In genomic region chr10:87545759-87546158, GRCm38 (mm10) we compare ENCODE assay signal across 22 mouse cellular contexts. TPM values are rescaled to one million over a fixed set of nuclear protein-coding genes. Genes with fewer than 3 reads are reported as not detected.
"Had no signal": no experiment of that assay in that cellular context is flagged by ENCODE, and none has a peak within 500 bp of the region (broad histone marks: within the 10 kb centered on the region; RNA-seq: fewer than 3 reads in every experiment).

No protein-coding gene starts in this region.

- DNase-seq: kidney, adult 9 months; kidney, postnatal 25 days; layer of hippocampus, adult 9-11 months; lung, adult 18-20 months; lung, postnatal 10 days; lung, postnatal 36 days; thymus, adult 18-20 months; thymus, postnatal 14 days; thymus, postnatal 4 days had no signal

- H3K4me2 ChIP-seq: lung, embryonic 15.5 days; midbrain, embryonic 12.5 days; midbrain, embryonic 15.5 days had no signal

- H3K27me3 ChIP-seq: lung, embryonic 15.5 days; midbrain, embryonic 15.5 days had no signal

- H3K4me1 ChIP-seq: midbrain, embryonic 15.5 days had no signal

- H3K27ac ChIP-seq: layer of hippocampus, adult 2 months; lung, embryonic 15.5 days; midbrain, embryonic 12.5 days; midbrain, embryonic 15.5 days had no signal

- H3K9me3 ChIP-seq: lung, embryonic 15.5 days; midbrain, embryonic 12.5 days; midbrain, embryonic 15.5 days had no signal

- H3K9ac ChIP-seq: lung, embryonic 15.5 days; midbrain, embryonic 12.5 days; midbrain, embryonic 15.5 days had no signal

- ATAC-seq: intestine, postnatal 0 days; midbrain, embryonic 15.5 days had no signal

- H3K4me3 ChIP-seq: layer of hippocampus, adult 2 months; lung, embryonic 15.5 days; midbrain, embryonic 12.5 days; midbrain, embryonic 15.5 days had no signal

- H3K36me3 ChIP-seq: lung, embryonic 15.5 days; midbrain, embryonic 12.5 days; midbrain, embryonic 15.5 days had no signal

RNA-seq across cellular contexts. Expression of gene Pah, which starts 24.2 kb away (rescaled TPM):
- polyA plus RNA-seq: large intestine, adult 2 months; limb, embryonic 11.5 days; limb, embryonic 14.5 days; midbrain, embryonic 12.5 days; midbrain, embryonic 15.5 days; neural tube, embryonic 11.5 days; neural tube, embryonic 14.5 days; small intestine, adult 2 months had no signal

RNA-seq across cellular contexts. Expression of gene Ascl1, which starts 52.3 kb away (rescaled TPM):
- polyA plus RNA-seq: spleen, adult 2 months; testis, adult 2 months had no signal
